Mouse (Mus musculus) kidney, adult 11 months (tissue): ENCODE data around the gene Map2k3.
A peak's percentile ranks its signal among the peaks of the same experiment; 100 is the strongest.

Experiments used
- DNase-seq: peaks from one replicate; pipeline ENCODE4 v3.0.0; 2022

The Map2k3 gene

GRCm38 (mm10) chr11:60930724-60931281 lies 1.0 kb upstream of the Map2k3 start:
- DNase-seq, result no peak

GRCm38 (mm10) chr11:60931282-60931868 lies 458 bp upstream of the Map2k3 start:
- peak; percentile 68 for DNase-seq

- no peak for DNase-seq
Observed at GRCm38 (mm10) chr11:60932503-60933020, 729 bp downstream of the Map2k3 start.

- DNase-seq, result peak; percentile 79
Observed at GRCm38 (mm10) chr11:60933178-60933930, 1.5 kb downstream of the Map2k3 start.

GRCm38 (mm10) chr11:60934795-60935194 lies 3.0 kb downstream of the Map2k3 start:
- no peak for DNase-seq

- DNase-seq, result peak; percentile 73
Observed at GRCm38 (mm10) chr11:60935326-60935974, 3.6 kb downstream of the Map2k3 start.

- DNase-seq, result no peak
Observed at GRCm38 (mm10) chr11:60935975-60936373, 4.1 kb downstream of the Map2k3 start.

GRCm38 (mm10) chr11:60937611-60938010 lies 5.8 kb downstream of the Map2k3 start:
- DNase-seq, result no peak

GRCm38 (mm10) chr11:60939487-60939886 lies 7.7 kb downstream of the Map2k3 start:
- no peak for DNase-seq

GRCm38 (mm10) chr11:60940501-60940900 lies 8.7 kb downstream of the Map2k3 start:
- no peak for DNase-seq

- no peak for DNase-seq
Observed at GRCm38 (mm10) chr11:60941370-60941769, 9.5 kb downstream of the Map2k3 start.

- peak; percentile 43 for DNase-seq
Observed at GRCm38 (mm10) chr11:60942263-60943015, 10.6 kb downstream of the Map2k3 start.

GRCm38 (mm10) chr11:60945003-60945402 lies 13.2 kb downstream of the Map2k3 start:
- no peak for DNase-seq

- DNase-seq, result no peak
Observed at GRCm38 (mm10) chr11:60951896-60952295, 20.1 kb downstream of the Map2k3 start.

- DNase-seq, result no peak
Observed at GRCm38 (mm10) chr11:60952362-60952761, 20.5 kb downstream of the Map2k3 start.

GRCm38 (mm10) chr11:60952986-60953385 lies 21.2 kb downstream of the Map2k3 start:
- no peak for DNase-seq

GRCm38 (mm10) chr11:60953803-60954202 lies 22.0 kb downstream of the Map2k3 start:
- peak; percentile 90 for DNase-seq

GRCm38 (mm10) chr11:60954255-60955104 lies 22.6 kb downstream of the Map2k3 start:
- no peak for DNase-seq

GRCm38 (mm10) chr11:60955621-60956383 lies 24.0 kb downstream of the Map2k3 start:
- no peak for DNase-seq

GRCm38 (mm10) chr11:60958948-60959347 lies 27.1 kb downstream of the Map2k3 start:
- DNase-seq, result no peak

- DNase-seq, result no peak
Observed at GRCm38 (mm10) chr11:60961176-60961575, 29.3 kb downstream of the Map2k3 start.
